Mouse (Mus musculus) megakaryocyte, embryonic 14.5 days (primary cell): ENCODE measurements around the gene Fgfr2.

Experiments
- FLI1 ChIP-seq: IDR thresholded peaks from 2 replicates; pipeline ENCODE4 v1.6.1; 2012; ENCODE audit warnings: low read length, inconsistent platforms, mixed read lengths
- GATA1 ChIP-seq: IDR thresholded peaks from 3 replicates; pipeline ENCODE4 v1.6.1; 2012; ENCODE audit warnings: mixed read lengths, low read length, inconsistent platforms, borderline replicate concordance

- TF ChIP-seq GATA1 (no peak), FLI1 (no peak)
These were observed 193.1 kb downstream of the Fgfr2 start for GRCm38 (mm10) chr7:132930055-132930454.
